Mouse (Mus musculus) kidney, postnatal 0 days (tissue): ENCODE results near the gene Gm10037. TPM values are rescaled to one million over a fixed set of nuclear protein-coding genes. Genes with fewer than 3 reads are reported as not detected.
"Not testable (repeated sequence)": the region's sequence is repeated elsewhere in the genome, so short reads cannot be mapped to it uniquely, and the experiment has no call there.

Experiments
- ATAC-seq: fragments of 200-750 bp; cut with Nextera tagmentation; replicated peaks from 2 replicates; pipeline ENCODE4 v1.8.0; 2017; ENCODE audit warnings: low read depth, moderate number of reproducible peaks, moderate TSS enrichment, moderate library complexity; ENCODE audit not compliant: low FRiP score
- DNase-seq: peaks from one replicate; pipeline ENCODE4 v3.0.0-alpha.2; 2016; ENCODE audit warnings: low spot score
- H3K27ac ChIP-seq: fragments of 300-500 bp; sonication (generic); 2 replicates; pipeline ENCODE4 v1.5.1; 2014; ENCODE audit warnings: mild to moderate bottlenecking
- H3K27me3 ChIP-seq: fragments of 300-500 bp; sonication (generic); 2 replicates; pipeline ENCODE4 v1.6.1; 2014; ENCODE audit warnings: low read length, mixed read lengths; ENCODE audit not compliant: insufficient read depth
- H3K36me3 ChIP-seq: fragments of 300-500 bp; sonication (generic); 2 replicates; pipeline ENCODE4 v1.6.1; 2014; ENCODE audit warnings: low read length, mixed read lengths; ENCODE audit not compliant: insufficient read depth
- H3K4me1 ChIP-seq: fragments of 300-500 bp; sonication (generic); replicated peaks from 2 replicates; pipeline ENCODE4 v1.6.1; 2014; ENCODE audit warnings: antibody characterized with exemption, low read length, mixed read lengths; ENCODE audit not compliant: insufficient read depth
- H3K4me2 ChIP-seq: fragments of 300-500 bp; sonication (generic); 2 replicates; pipeline ENCODE4 v1.6.1; 2014; ENCODE audit warnings: mild to moderate bottlenecking, low read length, moderate library complexity, mixed read lengths
- H3K4me3 ChIP-seq: fragments of 300-500 bp; sonication (generic); replicated peaks from 2 replicates; pipeline ENCODE4 v1.5.1; 2014; ENCODE audit warnings: low read depth, low read length
- H3K9ac ChIP-seq: fragments of 300-500 bp; sonication (generic); 2 replicates; pipeline ENCODE4 v1.6.1; 2014; ENCODE audit warnings: low read depth, low read length
- H3K9me3 ChIP-seq: fragments of 300-500 bp; sonication (generic); replicated peaks from 2 replicates; pipeline ENCODE4 v1.6.1; 2016; ENCODE audit warnings: low read length, inconsistent platforms, mixed read lengths
- CTCF ChIP-seq: IDR thresholded peaks from 2 replicates; pipeline ENCODE4 v1.5.1; 2016; ENCODE audit warnings: antibody characterized with exemption, low read depth, mild to moderate bottlenecking, moderate library complexity
- WGBS: fragments of 180-500 bp; shearing (Covaris S2); extraction: QIAGEN DNeasy Blood & Tissue Kit; methylation state at CpG from one replicate; pipeline ENCODE4 v1.1.7; 2014; 5-methylcytosine and 5-hydroxymethylcytosine counted together
- polyA plus RNA-seq: library from polyadenylated mRNA; unstranded; fragments of >200 nt; fragmentation: Nextera tagmentation; extraction: Ambion mirVana; gene quantifications from 2 replicates; pipeline ENCODE4 v1.2.1, GENCODE M21; 2015

Gm10037 gene
- 2.2 and 2.5 TPM in 2 replicates for polyA plus RNA-seq

DNA sequence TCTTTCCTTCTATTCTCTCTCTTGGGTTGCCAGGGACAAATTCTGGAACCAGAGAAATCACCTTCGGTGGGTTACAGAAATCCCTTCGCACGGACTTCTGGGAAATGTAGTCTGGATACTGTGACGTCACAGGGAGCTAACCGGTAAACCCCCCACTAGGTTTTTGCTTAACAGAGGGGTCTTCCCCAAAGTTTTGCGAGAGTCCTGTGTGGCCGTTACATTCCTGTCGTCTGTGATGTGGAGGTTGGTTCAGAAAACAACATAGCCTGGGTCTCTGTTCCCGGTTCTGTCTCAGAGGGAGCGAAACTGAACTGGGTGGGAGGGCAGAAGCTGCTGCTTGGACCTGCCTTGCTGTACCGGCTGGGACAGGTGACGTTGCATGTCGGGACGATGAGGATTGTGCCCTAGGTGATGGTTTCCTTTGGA, at the start of gene Gm10037:
TSS of gene Gm10037 (plus strand) at position 196 of the 426 bp plus-strand sequence.
- 1% methylated on average over 14 of the region's 14 CpGs for WGBS
- ATAC-seq, result peak; percentile 77
- TF ChIP-seq CTCF, result no peak

DNA sequence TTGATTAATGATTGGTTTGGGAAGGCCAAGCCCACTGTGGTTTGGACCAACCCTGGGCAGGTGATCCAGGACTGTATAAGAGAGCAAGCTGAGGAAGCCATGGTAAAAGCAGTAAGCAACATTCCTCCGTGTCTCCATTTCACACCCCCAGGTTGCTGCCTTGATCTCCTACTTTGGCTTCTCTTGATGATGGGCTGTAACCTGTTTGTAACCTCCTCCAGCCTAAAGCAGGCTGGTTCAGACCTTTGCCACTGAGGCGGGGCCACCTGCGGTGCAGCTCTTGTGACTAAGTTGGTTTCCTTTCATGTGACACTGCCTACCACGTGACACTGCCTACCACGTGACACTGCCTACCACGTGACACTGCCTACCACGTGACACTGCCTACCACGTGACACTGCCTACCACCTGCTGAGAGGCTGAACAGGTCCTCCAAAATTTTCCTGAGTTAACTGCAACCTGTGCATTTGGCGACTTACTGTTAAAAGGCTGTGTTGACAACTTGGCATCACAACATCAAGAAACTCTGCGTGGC, 38.9 kb upstream of the Gm10037 start:
- no peaks in the 10 kb centered on the region for H3K27me3 ChIP-seq
- 91% methylated on average over 10 of the region's 10 CpGs for WGBS
- no peak overlapping the region for H3K27ac ChIP-seq
- no peaks in the 10 kb centered on the region for H3K4me1 ChIP-seq
- DNase-seq (no peak), ATAC-seq (no peak)
- H3K36me3 ChIP-seq, result no peaks in the 10 kb centered on the region
- no peak overlapping the region for H3K4me2 ChIP-seq
- no peaks in the 10 kb centered on the region for H3K9me3 ChIP-seq
- H3K4me3 ChIP-seq, result no peak overlapping the region
- H3K9ac ChIP-seq, result no peak overlapping the region
- no peak for TF ChIP-seq CTCF

More for the DNA sequence above, at the start of gene Gm10037:
- Histone ChIP-seq H3K36me3 (peaks cover 4% of the 10 kb centered on the region; the same call in 1 of the 2 replicates), H3K4me1 (no peaks in the 10 kb centered on the region), H3K9me3 (no peaks in the 10 kb centered on the region), H3K4me2 (peak within 1 kb of the TSS; percentile 83), H3K4me3 (peak within 1 kb of the TSS; percentile 66), H3K27ac (no peak within 1 kb of the TSS), H3K27me3 (no peaks in the 10 kb centered on the region), H3K9ac (peak within 1 kb of the TSS; percentile 55)
- DNase-seq, result peak; percentile 85

GRCm38 (mm10) chr13:67798618-67799017, 32.3 kb upstream of the Gm10037 start:
- no peak for DNase-seq

DNA sequence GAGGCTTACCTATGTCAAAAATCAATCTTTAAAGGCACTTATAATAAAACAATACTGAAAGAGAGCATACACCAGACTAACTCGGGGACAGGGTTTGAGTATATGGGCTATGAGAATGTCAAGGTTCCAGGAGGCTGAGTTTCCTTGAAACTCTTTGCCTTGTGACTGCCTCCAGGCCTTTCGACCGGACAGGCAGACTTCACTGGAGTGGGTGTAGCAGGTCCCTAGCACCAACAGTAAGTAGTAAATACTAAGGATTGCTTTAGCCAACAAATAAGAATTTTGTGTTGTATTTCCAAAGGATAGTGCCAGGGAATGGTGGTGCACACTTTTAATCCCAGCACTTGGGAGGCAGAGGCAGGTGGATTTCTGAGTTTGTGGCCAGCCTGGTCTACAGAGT, 31.8 kb upstream of the Gm10037 start:
- not testable (repeated sequence) for H3K27ac ChIP-seq, ATAC-seq, H3K4me3 ChIP-seq, H3K4me2 ChIP-seq, H3K9me3 ChIP-seq, H3K27me3 ChIP-seq, H3K9ac ChIP-seq, DNase-seq, H3K36me3 ChIP-seq, H3K4me1 ChIP-seq
- whole genome bisulfite sequencing, result 86% methylated on average over 3 of the region's 3 CpGs

More at GRCm38 (mm10) chr13:67798618-67799017, 32.3 kb upstream of the Gm10037 start:
- Histone ChIP-seq H3K4me1 (no peaks in the 10 kb centered on the region), H3K27me3 (no peaks in the 10 kb centered on the region), H3K36me3 (no peaks in the 10 kb centered on the region), H3K4me2 (no peak overlapping the region), H3K4me3 (no peak overlapping the region), H3K27ac (no peak overlapping the region), H3K9me3 (no peaks in the 10 kb centered on the region), H3K9ac (no peak overlapping the region)
- WGBS, result 89% methylated on average over 3 of the region's 3 CpGs
- ATAC-seq, result no peak
- no peak for TF ChIP-seq CTCF

GRCm38 (mm10) chr13:67811651-67812210, 19.2 kb upstream of the Gm10037 start:
- DNase-seq, result no peak
- no peaks in the 10 kb centered on the region for H3K27me3 ChIP-seq
- no peak overlapping the region for H3K4me3 ChIP-seq
- no peak overlapping the region for H3K27ac ChIP-seq
- H3K4me1 ChIP-seq, result no peaks in the 10 kb centered on the region
- H3K4me2 ChIP-seq, result no peak overlapping the region
- no peak for ATAC-seq
- H3K9ac ChIP-seq, result no peak overlapping the region
- WGBS, result 47% methylated on average over 1 of the region's 1 CpGs
- no peak for TF ChIP-seq CTCF
- H3K36me3 ChIP-seq, result no peaks in the 10 kb centered on the region
- H3K9me3 ChIP-seq, result no peaks in the 10 kb centered on the region

- 76% methylated on average over 8 of the region's 8 CpGs for WGBS
- ATAC-seq, result no peak
Observed at GRCm38 (mm10) chr13:67812961-67813709, 17.8 kb upstream of the Gm10037 start.

More at GRCm38 (mm10) chr13:67812961-67813709, 17.8 kb upstream of the Gm10037 start:
- H3K27ac ChIP-seq, result peak overlapping the region; percentile 82; the same call in 1 of the 2 replicates
- H3K27me3 ChIP-seq, result no peaks in the 10 kb centered on the region
- H3K36me3 ChIP-seq, result no peaks in the 10 kb centered on the region
- H3K9me3 ChIP-seq, result no peaks in the 10 kb centered on the region
- H3K4me2 ChIP-seq, result peak overlapping the region; percentile 69
- no peaks in the 10 kb centered on the region for H3K4me1 ChIP-seq
- H3K9ac ChIP-seq, result no peak overlapping the region
- H3K4me3 ChIP-seq, result peak overlapping the region; percentile 80
- DNase-seq, result no peak
- no peak for TF ChIP-seq CTCF
